Mouse (Mus musculus) urinary bladder, postnatal 0 days (tissue): Measurements from ENCODE around the gene Gm4498. TPM values are rescaled to one million over a fixed set of nuclear protein-coding genes. Genes with fewer than 3 reads are reported as not detected.

Source experiments
- polyA plus RNA-seq: library from polyadenylated mRNA; unstranded; fragments of >200 nt; fragmentation: Nextera tagmentation; extraction: Ambion mirVana; gene quantifications from 2 replicates; pipeline ENCODE4 v1.2.1, GENCODE M21; 2015

The Gm4498 gene
- polyA plus RNA-seq = not detected in 2 replicates

DNA sequence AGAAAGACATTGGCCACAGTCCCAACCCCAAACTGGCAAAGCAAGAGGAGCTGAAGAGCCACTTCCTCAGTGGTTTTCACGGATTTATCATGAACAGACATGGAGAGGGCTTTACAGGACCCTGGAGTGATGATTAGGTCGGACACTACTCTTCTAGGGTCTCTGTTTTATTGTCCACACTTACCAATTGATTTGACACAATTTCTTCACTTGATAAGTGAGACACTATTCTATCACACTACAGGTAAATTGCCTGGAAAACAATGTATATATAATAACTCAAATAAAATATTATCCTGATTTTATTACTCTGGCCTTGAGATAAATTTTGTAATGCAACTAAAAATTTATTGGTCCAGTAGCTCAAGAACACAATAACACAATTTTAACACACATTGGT is at the start of gene Gm4498:
Gene Gm4498, minus strand, starts transcription at position 101 of the 400 bp plus-strand sequence.

DNA sequence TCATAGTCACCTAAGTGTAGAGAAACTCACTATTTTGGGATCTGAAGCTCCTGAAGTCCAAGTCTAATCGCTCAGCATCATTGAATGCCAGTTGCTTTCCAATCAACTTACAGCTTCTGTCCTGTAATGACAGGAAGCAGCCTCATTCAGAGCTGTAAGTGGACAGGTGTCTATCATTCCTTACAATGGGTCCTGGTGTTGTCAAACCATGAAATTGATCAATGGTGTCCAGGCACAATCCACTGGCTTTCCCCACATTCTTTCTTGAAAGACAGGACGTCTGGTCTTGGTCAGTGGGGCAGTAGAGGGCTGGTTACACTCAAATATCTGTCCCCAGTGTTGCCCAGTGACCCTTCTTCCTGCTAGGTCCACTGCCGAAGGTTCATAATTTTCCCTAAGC is 29.1 kb upstream of the Gm4498 start, which contains the start of gene Gm5890:
Gene Gm5890, minus strand, starts transcription at position 101 of the 400 bp plus-strand sequence.

DNA sequence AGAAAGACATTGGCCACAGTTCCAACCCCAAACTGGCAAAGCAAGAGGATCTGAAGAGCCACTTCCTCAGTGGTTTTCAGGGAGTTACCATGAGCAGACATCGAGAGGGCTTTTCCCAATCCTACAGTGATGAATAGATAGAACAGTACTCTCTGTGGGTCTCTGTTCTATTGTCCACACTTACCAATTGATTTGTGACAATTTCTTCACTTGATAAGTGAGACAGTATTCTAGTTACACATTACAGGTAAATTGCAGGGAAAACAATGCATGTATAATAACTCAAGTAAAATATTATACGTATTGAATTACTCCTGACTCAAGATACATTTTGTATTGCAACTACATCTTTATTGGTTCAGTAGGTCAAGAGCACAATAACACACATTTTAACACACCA is 28.1 kb downstream of the Gm4498 start, which contains the start of gene Gm6164:
Gene Gm6164, minus strand, starts transcription at position 101 of the 400 bp plus-strand sequence.

DNA sequence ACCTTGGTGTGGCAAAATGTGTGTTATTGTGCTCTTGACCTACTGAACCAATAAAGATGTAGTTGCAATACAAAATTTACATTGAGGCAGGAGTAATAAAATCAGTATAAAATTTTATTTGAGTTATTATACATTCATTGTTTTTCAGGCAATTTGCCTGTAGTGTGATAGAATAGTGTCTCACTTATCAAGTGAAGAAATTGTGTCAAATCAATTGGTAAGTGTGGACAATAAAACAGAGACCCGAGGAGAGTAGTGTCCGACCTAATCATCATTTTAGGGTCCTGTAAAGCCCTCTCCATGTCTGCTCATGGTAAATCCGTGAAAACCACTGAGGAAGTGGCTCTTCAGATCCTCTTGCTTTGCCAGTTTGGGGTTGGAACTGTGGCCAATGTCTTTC is 40.2 kb downstream of the Gm4498 start, which contains the start of gene Vmn1r95:
Gene Vmn1r95, plus strand, starts transcription at position 301 of the 400 bp plus-strand sequence.

Other genes with a start within 250 kb of the Gm4498 start
- gene Nlrp9b, start 242.4 kb downstream of the Gm4498 start, polyA plus RNA-seq = not detected in 2 replicates
- not detected in 2 replicates for gene Vmn1r91, start 134.1 kb downstream of the Gm4498 start, polyA plus RNA-seq
- not detected in 2 replicates for gene Gm16442, start 111.2 kb downstream of the Gm4498 start, polyA plus RNA-seq
- gene Vmn1r93, start 94.7 kb downstream of the Gm4498 start, polyA plus RNA-seq = not detected in 2 replicates
- gene Vmn1r94, start 65.5 kb downstream of the Gm4498 start, polyA plus RNA-seq = not detected in 2 replicates
- not detected in 2 replicates for gene Vmn1r95, start 40.1 kb downstream of the Gm4498 start, polyA plus RNA-seq
- not detected in 2 replicates for gene Gm6164, start 28.2 kb downstream of the Gm4498 start, polyA plus RNA-seq
- not detected in 2 replicates for gene Gm5890, start 29.0 kb upstream of the Gm4498 start, polyA plus RNA-seq
- not detected in 2 replicates for gene Gm4133, start 100.2 kb upstream of the Gm4498 start, polyA plus RNA-seq
- gene Gm5728, start 141.6 kb upstream of the Gm4498 start, polyA plus RNA-seq = not detected in 2 replicates
- not detected in 2 replicates for gene Vmn1r100, start 184.1 kb upstream of the Gm4498 start, polyA plus RNA-seq
- not detected in 2 replicates for gene Vmn1r101, start 208.8 kb upstream of the Gm4498 start, polyA plus RNA-seq
- not detected in 2 replicates for gene Gm10670, start 241.1 kb upstream of the Gm4498 start, polyA plus RNA-seq